Mouse (Mus musculus) E14TG2a.4 (cell line): Measurements from ENCODE around the gene Cgnl1.

ENCODE experiments used
- H3K27me3 ChIP-seq: 2 replicates; pipeline ENCODE4 v1.6.1; 2014; ENCODE audit warnings: low read length, control low read depth; ENCODE audit not compliant: insufficient read depth
- H3K36me3 ChIP-seq: 2 replicates; pipeline ENCODE4 v1.6.1; 2014; ENCODE audit warnings: low read length, control low read depth; ENCODE audit not compliant: insufficient read depth
- H3K4me1 ChIP-seq: replicated peaks from 2 replicates; pipeline ENCODE4 v1.6.1; 2014; ENCODE audit warnings: low read depth, low read length, control low read depth
- H3K4me3 ChIP-seq: replicated peaks from 2 replicates; pipeline ENCODE4 v1.5.1; 2014; ENCODE audit warnings: mild to moderate bottlenecking, low read length
- H3K9me3 ChIP-seq: 2 replicates; pipeline ENCODE4 v1.6.1; 2014; ENCODE audit warnings: low read length, control low read depth
- CTCF ChIP-seq: conservative IDR thresholded peaks from 2 replicates; pipeline ENCODE4 v1.5.1; 2014; ENCODE audit warnings: low read length
- NANOG ChIP-seq: IDR thresholded peaks from 2 replicates; pipeline ENCODE4 v1.6.1; 2014; ENCODE audit warnings: borderline replicate concordance, low read length, mixed read lengths
- POU5F1 ChIP-seq: IDR thresholded peaks from 2 replicates; pipeline ENCODE4 v1.6.1; 2014; ENCODE audit warnings: low read length, borderline replicate concordance

The Cgnl1 gene

DNA sequence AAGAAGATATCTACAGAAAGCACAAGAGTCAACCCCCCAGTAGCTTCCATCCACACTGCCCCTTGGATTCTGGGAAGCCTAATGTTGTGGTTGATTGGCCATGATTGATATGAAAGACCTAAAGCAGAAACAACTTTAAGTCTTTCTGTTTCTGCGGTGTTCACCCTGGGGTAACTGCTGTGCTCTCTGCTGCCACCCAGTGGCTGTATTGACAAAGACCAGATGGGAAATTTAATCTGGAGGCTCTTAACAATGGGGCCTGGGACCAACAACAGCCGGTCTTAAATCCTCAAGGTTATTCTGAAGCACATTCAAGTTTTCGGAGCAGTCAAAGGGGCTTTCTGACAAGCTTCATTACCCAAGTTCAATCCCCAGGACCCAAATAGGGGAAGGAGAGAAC is 155.2 kb downstream of the Cgnl1 start:
- Histone ChIP-seq H3K4me1 (peaks cover 4% of the 10 kb centered on the region; the same call in 1 of the 2 replicates), H3K4me3 (no peak overlapping the region), H3K36me3 (no peaks in the 10 kb centered on the region), H3K9me3 (peaks cover 28% of the 10 kb centered on the region), H3K27me3 (no peaks in the 10 kb centered on the region)
- TF ChIP-seq NANOG (no peak), CTCF (peak; percentile 95)

- H3K36me3 ChIP-seq: no peaks in the 10 kb centered on the region
- peaks cover 4% of the 10 kb centered on the region; the same call in 1 of the 2 replicates for H3K4me1 ChIP-seq
- H3K9me3 ChIP-seq: peaks cover 15% of the 10 kb centered on the region
- TF ChIP-seq CTCF: peak; percentile 90
- no peak for TF ChIP-seq POU5F1
- no peak overlapping the region for H3K4me3 ChIP-seq
- no peaks in the 10 kb centered on the region for H3K27me3 ChIP-seq
Observed at GRCm38 (mm10) chr9:71614643-71615042, 156.8 kb downstream of the Cgnl1 start.

- Histone ChIP-seq H3K27me3 (no peaks in the 10 kb centered on the region), H3K36me3 (no peaks in the 10 kb centered on the region), H3K4me1 (peaks cover 4% of the 10 kb centered on the region; the same call in 1 of the 2 replicates), H3K4me3 (no peak overlapping the region), H3K9me3 (no peaks in the 10 kb centered on the region)
- TF ChIP-seq CTCF (peak; percentile 55), NANOG (no peak), POU5F1 (no peak)
Observed at GRCm38 (mm10) chr9:71612981-71613380, 158.4 kb downstream of the Cgnl1 start.

DNA sequence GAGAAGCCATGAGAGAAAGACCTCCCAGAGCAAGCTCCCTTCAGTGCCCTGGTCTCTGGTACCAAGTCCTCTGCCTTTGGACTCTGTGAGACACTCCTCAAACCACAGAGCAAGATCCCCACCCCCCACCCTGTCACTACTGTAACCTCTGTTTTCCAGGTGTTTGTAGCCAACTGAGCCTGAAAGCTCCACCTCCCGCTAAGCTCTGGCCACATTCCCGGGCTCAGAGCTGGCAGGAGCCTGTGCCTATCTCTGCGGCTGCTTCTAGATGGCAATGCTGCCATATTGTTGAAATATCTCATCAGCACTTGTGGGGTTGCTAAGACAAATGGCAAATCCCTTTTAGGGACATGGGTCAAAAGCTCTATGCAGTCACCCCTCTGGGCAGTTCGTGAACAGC is 159.5 kb downstream of the Cgnl1 start:
- Histone ChIP-seq H3K9me3 (no peaks in the 10 kb centered on the region), H3K27me3 (no peaks in the 10 kb centered on the region), H3K36me3 (no peaks in the 10 kb centered on the region), H3K4me3 (no peak overlapping the region), H3K4me1 (peaks cover 4% of the 10 kb centered on the region; the same call in 1 of the 2 replicates)
- TF ChIP-seq POU5F1 (no peak), CTCF (no peak), NANOG (no peak)

GRCm38 (mm10) chr9:71609010-71609409 is 162.4 kb downstream of the Cgnl1 start:
- H3K9me3 ChIP-seq: no peaks in the 10 kb centered on the region
- no peak overlapping the region for H3K4me3 ChIP-seq
- TF ChIP-seq NANOG: no peak
- no peak for TF ChIP-seq POU5F1
- TF ChIP-seq CTCF: no peak
- 0 out of 2 replicates have a peak, but pooled peaks cover 4% of the 10 kb centered on the region for H3K27me3 ChIP-seq
- no peaks in the 10 kb centered on the region for H3K4me1 ChIP-seq
- H3K36me3 ChIP-seq: no peaks in the 10 kb centered on the region

DNA sequence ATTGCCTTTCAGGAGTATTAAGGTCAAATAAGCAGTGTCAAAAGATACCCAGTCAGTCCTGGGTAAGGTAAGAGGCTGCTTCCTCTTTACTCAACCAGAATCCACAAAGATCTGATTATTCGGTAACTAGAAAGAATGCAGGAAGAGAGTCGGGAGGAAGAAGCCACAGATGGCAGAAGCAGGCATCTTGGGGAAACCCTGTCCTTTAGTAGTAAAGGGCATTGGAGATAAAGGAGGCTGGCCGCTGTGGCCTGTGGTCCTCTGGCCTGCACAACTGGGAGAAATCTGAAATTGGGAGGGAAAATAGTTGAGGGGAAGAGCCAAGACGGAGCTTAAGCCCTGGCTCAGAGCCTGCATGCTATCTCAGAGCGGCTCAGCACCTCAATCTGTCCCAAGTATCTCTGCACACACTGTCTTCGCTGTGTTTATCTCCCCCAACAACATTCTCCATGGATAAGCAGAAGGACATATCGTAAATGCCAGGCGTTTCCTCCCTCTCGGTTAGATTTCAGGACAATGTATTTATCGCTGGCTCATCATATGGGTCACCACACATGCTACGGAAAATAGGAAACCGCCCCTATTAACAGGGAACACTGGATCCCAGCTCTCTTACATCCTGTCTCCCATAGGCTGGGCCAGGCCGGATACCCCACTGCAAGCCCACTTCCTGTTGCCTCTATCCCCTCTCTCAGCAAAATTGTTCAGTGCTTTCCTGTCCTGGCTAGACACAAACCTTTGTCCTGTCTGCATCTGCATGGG is 164.9 kb downstream of the Cgnl1 start:
- no peak overlapping the region for H3K4me3 ChIP-seq
- no peaks in the 10 kb centered on the region for H3K36me3 ChIP-seq
- H3K9me3 ChIP-seq: no peaks in the 10 kb centered on the region
- H3K4me1 ChIP-seq: no peaks in the 10 kb centered on the region
- TF ChIP-seq NANOG (no peak), CTCF (no peak), POU5F1 (no peak)
- H3K27me3 ChIP-seq: 0 out of 2 replicates have a peak, but pooled peaks cover 4% of the 10 kb centered on the region

- Histone ChIP-seq H3K27me3 (0 out of 2 replicates have a peak, but pooled peaks cover 9% of the 10 kb centered on the region), H3K9me3 (no peaks in the 10 kb centered on the region), H3K36me3 (no peaks in the 10 kb centered on the region), H3K4me1 (no peaks in the 10 kb centered on the region), H3K4me3 (no peak overlapping the region)
- TF ChIP-seq POU5F1 (no peak), NANOG (no peak), CTCF (no peak)
Observed at GRCm38 (mm10) chr9:71604914-71605635, 166.3 kb downstream of the Cgnl1 start.

GRCm38 (mm10) chr9:71599861-71600260 is 171.5 kb downstream of the Cgnl1 start:
- H3K4me1 ChIP-seq: no peaks in the 10 kb centered on the region
- H3K4me3 ChIP-seq: no peak overlapping the region
- H3K9me3 ChIP-seq: no peaks in the 10 kb centered on the region
- TF ChIP-seq POU5F1 (no peak), NANOG (no peak), CTCF (no peak)
- no peaks in the 10 kb centered on the region for H3K36me3 ChIP-seq
- peaks cover 41% of the 10 kb centered on the region for H3K27me3 ChIP-seq

DNA sequence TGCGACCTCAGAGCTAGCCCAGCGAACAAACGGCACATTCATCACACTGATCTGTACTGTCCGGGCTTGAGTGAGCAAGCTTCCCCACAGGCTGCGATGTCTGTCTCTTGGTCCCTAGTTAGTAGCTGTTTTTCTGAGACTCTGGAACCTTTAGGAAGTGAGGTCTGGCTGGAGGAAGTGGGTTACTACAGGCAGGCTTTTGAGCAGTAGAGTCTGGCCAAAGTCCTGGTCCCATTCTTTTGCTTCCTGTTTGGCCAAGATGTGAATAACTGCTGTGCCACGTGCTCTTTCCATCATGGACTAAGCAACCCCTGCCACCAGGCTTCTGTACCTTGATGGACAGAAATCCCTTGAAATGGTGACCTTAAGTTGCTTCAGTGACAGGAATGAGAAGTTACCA is 174.5 kb downstream of the Cgnl1 start:
- Histone ChIP-seq H3K36me3 (no peaks in the 10 kb centered on the region), H3K9me3 (no peaks in the 10 kb centered on the region), H3K27me3 (peaks cover 50% of the 10 kb centered on the region), H3K4me3 (no peak overlapping the region), H3K4me1 (peaks cover 7% of the 10 kb centered on the region)
- TF ChIP-seq POU5F1 (no peak), NANOG (no peak), CTCF (no peak)
